Mouse (Mus musculus) embryonic facial prominence, embryonic 13.5 days (tissue): ENCODE data around the gene Fadd. TPM values are rescaled to one million over a fixed set of nuclear protein-coding genes. Genes with fewer than 3 reads are reported as not detected.

ENCODE experiments used
- polyA plus RNA-seq: library from polyadenylated mRNA; unstranded; fragments of >200 nt; fragmentation: Nextera tagmentation; extraction: Ambion mirVana; gene quantifications from 2 replicates; pipeline ENCODE4 v1.2.1, GENCODE M21; 2015

Fadd gene
- polyA plus RNA-seq, 1 experiment from 2014 or later, result 9.6 TPM

Other genes starting within 250 kb of the Fadd start
- 166 and 183 TPM in 2 replicates for gene Cttn, start 111.5 kb downstream of the Fadd start, polyA plus RNA-seq
- 40.6 and 46.1 TPM in 2 replicates for gene Ppfia1, start 28.7 kb downstream of the Fadd start, polyA plus RNA-seq
- gene Ano1, start 169.5 kb upstream of the Fadd start, polyA plus RNA-seq, result 12.0 and 12.8 TPM in 2 replicates